Mouse (Mus musculus) midbrain, embryonic 11.5 days (tissue): ENCODE data around the gene Gm21962. TPM values are rescaled to one million over a fixed set of nuclear protein-coding genes. Genes with fewer than 3 reads are reported as not detected.
A peak's percentile ranks its signal among the peaks of the same experiment; 100 is the strongest.

Source experiments
- ATAC-seq: fragments of 200-750 bp; cut with Nextera tagmentation; 2 replicates; pipeline ENCODE4 v1.8.0; 2017; ENCODE audit warnings: moderate TSS enrichment, moderate library complexity; ENCODE audit not compliant: low FRiP score
- DNase-seq: peaks from one replicate; pipeline ENCODE4 v3.0.0; 2015; ENCODE audit warnings: low spot score; ENCODE audit errors: missing footprints
- H3K27ac ChIP-seq: fragments of 300-500 bp; sonication (generic); 2 replicates; pipeline ENCODE4 v1.5.1; 2014; ENCODE audit warnings: low read depth, low read length
- H3K27me3 ChIP-seq: fragments of 300-500 bp; sonication (generic); 2 replicates; pipeline ENCODE4 v1.6.1; 2014; ENCODE audit warnings: mild to moderate bottlenecking, low read length, moderate library complexity, mixed read lengths; ENCODE audit not compliant: control insufficient read depth, insufficient read depth
- H3K36me3 ChIP-seq: fragments of 300-500 bp; sonication (generic); 2 replicates; pipeline ENCODE4 v1.6.1; 2014; ENCODE audit warnings: mild to moderate bottlenecking, low read length, moderate library complexity, mixed read lengths; ENCODE audit not compliant: control insufficient read depth, insufficient read depth
- H3K4me1 ChIP-seq: fragments of 300-500 bp; sonication (generic); 2 replicates; pipeline ENCODE4 v1.6.1; 2014; ENCODE audit warnings: low read length; ENCODE audit not compliant: control insufficient read depth, insufficient read depth
- H3K4me2 ChIP-seq: fragments of 300-500 bp; sonication (generic); 2 replicates; pipeline ENCODE4 v1.6.1; 2014; ENCODE audit warnings: mild to moderate bottlenecking, moderate library complexity
- H3K4me3 ChIP-seq: fragments of 300-500 bp; sonication (generic); 2 replicates; pipeline ENCODE4 v1.5.1; 2014; ENCODE audit warnings: low read depth, low read length
- H3K9ac ChIP-seq: fragments of 300-500 bp; sonication (generic); 2 replicates; pipeline ENCODE4 v1.6.1; 2014; ENCODE audit warnings: low read length
- H3K9me3 ChIP-seq: fragments of 300-500 bp; sonication (generic); 2 replicates; pipeline ENCODE4 v1.6.1; 2016; ENCODE audit warnings: low read length; ENCODE audit not compliant: control insufficient read depth
- WGBS: fragments of 180-500 bp; shearing (Covaris S2); extraction: QIAGEN DNeasy Blood & Tissue Kit; methylation state at CpG from one replicate; pipeline ENCODE4 v1.1.7; 2014; 5-methylcytosine and 5-hydroxymethylcytosine counted together
- microRNA-seq: library from miRNA; unstranded; fragments of <30 nt; microRNA quantifications from one replicate; pipeline ENCODE4, GENCODE M21; 2017
- polyA plus RNA-seq: library from polyadenylated mRNA; unstranded; fragments of >200 nt; fragmentation: Nextera tagmentation; extraction: Ambion mirVana; gene quantifications from 2 replicates; pipeline ENCODE4 v1.2.1, GENCODE M21; 2014

Gene Gm21962
- polyA plus RNA-seq, 1 experiment from 2014 or later: not detected

GRCm38 (mm10) chr3:137683807-137684403 is 12.6 kb downstream of the Gm21962 start:
- H3K27ac ChIP-seq: peak overlapping the region; percentile 87
- no peaks in the 10 kb centered on the region for H3K36me3 ChIP-seq
- H3K9ac ChIP-seq: no peak overlapping the region
- no peaks in the 10 kb centered on the region for H3K9me3 ChIP-seq
- H3K4me2 ChIP-seq: peak overlapping the region; percentile 32; the same call in 1 of the 2 replicates
- no peaks in the 10 kb centered on the region for H3K27me3 ChIP-seq
- H3K4me3 ChIP-seq: no peak overlapping the region
- 8% methylated on average over 6 of the region's 6 CpGs for WGBS
- H3K4me1 ChIP-seq: peaks cover 17% of the 10 kb centered on the region; the same call in 1 of the 2 replicates
- ATAC-seq (peak; percentile 88), DNase-seq (peak; percentile 95)

GRCm38 (mm10) chr3:137686932-137687331 is 15.6 kb downstream of the Gm21962 start:
- H3K27me3 ChIP-seq: no peaks in the 10 kb centered on the region
- DNase-seq (no peak), ATAC-seq (no peak)
- peaks cover 12% of the 10 kb centered on the region; the same call in 1 of the 2 replicates for H3K4me1 ChIP-seq
- H3K36me3 ChIP-seq: no peaks in the 10 kb centered on the region
- no peak overlapping the region for H3K9ac ChIP-seq
- 95% methylated on average over 2 of the region's 2 CpGs for WGBS
- no peaks in the 10 kb centered on the region for H3K9me3 ChIP-seq
- H3K27ac ChIP-seq: no peak overlapping the region
- no peak overlapping the region for H3K4me3 ChIP-seq
- no peak overlapping the region for H3K4me2 ChIP-seq

GRCm38 (mm10) chr3:137691503-137691902 is 20.2 kb downstream of the Gm21962 start:
- no peaks in the 10 kb centered on the region for H3K4me1 ChIP-seq
- no peak for ATAC-seq
- no peaks in the 10 kb centered on the region for H3K27me3 ChIP-seq
- peak; percentile 65 for DNase-seq
- H3K36me3 ChIP-seq: no peaks in the 10 kb centered on the region
- no peak overlapping the region for H3K4me2 ChIP-seq
- H3K9ac ChIP-seq: no peak overlapping the region
- H3K4me3 ChIP-seq: no peak overlapping the region
- no peaks in the 10 kb centered on the region for H3K9me3 ChIP-seq
- H3K27ac ChIP-seq: no peak overlapping the region

- no peak overlapping the region for H3K27ac ChIP-seq
- no peaks in the 10 kb centered on the region for H3K36me3 ChIP-seq
- no peak overlapping the region for H3K4me3 ChIP-seq
- no peaks in the 10 kb centered on the region for H3K27me3 ChIP-seq
- DNase-seq (peak; percentile 57), ATAC-seq (no peak)
- H3K9ac ChIP-seq: no peak overlapping the region
- no peaks in the 10 kb centered on the region for H3K9me3 ChIP-seq
- H3K4me2 ChIP-seq: no peak overlapping the region
- WGBS: 90% methylated on average over 2 of the region's 2 CpGs
- H3K4me1 ChIP-seq: no peaks in the 10 kb centered on the region
These were observed 44.6 kb downstream of the Gm21962 start for GRCm38 (mm10) chr3:137715946-137716345.

- Histone ChIP-seq H3K9ac (no peak overlapping the region), H3K9me3 (no peaks in the 10 kb centered on the region), H3K4me3 (no peak overlapping the region), H3K4me1 (no peaks in the 10 kb centered on the region), H3K36me3 (no peaks in the 10 kb centered on the region), H3K27me3 (no peaks in the 10 kb centered on the region), H3K4me2 (no peak overlapping the region), H3K27ac (no peak overlapping the region)
- ATAC-seq (no peak), DNase-seq (peak; percentile 44)
- WGBS: 65% methylated on average over 3 of the region's 3 CpGs
These were observed 45.3 kb downstream of the Gm21962 start for GRCm38 (mm10) chr3:137716573-137717157.

Small RNA genes within 50 kb of the gene (microRNA-seq; reads per million reads assigned to microRNA genes)
- not detected for gene Gm22468

Other genes starting within 250 kb of the Gm21962 start
- gene Ddit4l, start 49.9 kb upstream of the Gm21962 start, polyA plus RNA-seq: 13.7 and 16.8 TPM in 2 replicates
- 3,387 and 3,446 TPM in 2 replicates for gene H2afz, start 193.0 kb downstream of the Gm21962 start, polyA plus RNA-seq
- gene Dnajb14, start 196.2 kb downstream of the Gm21962 start, polyA plus RNA-seq: 9.9 and 10.8 TPM in 2 replicates
- 98.7 and 106 TPM in 2 replicates for gene Lamtor3, start 247.0 kb downstream of the Gm21962 start, polyA plus RNA-seq